Mouse (Mus musculus): ENCODE data around the gene Gzme.
"Not testable (repeated sequence)": the region's sequence is repeated elsewhere in the genome, so short reads cannot be mapped to it uniquely, and the experiment has no call there.

Gene Gzme

GRCm38 (mm10) chr14:56120525-56120924, at the start of gene Gzme:
Gene Gzme, minus strand, starts transcription at chr14:56120625.
- no peak for DNase-seq (ENCODE audit: low spot score)

DNA sequence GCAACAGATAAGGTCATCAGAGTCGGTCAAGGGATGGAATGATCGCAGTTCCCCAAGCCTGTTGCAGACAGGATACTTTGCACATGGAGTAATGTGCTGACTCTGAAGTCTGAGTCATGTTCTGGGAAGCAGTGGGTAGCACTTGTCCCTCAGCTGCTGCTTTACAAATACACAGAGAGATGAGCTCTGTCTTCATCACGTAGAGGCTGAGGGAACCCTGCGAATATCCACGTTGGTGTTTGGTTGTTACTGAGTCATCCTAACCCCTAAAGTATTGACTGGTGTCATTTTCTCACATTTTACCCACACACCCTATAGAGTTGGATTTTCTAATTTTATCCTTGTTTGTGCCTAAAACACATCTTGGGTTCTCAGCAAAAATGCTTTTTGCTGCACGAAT, 47.6 kb upstream of the Gzme start:
- DNase-seq (ENCODE audit: low spot score) = no peak

DNA sequence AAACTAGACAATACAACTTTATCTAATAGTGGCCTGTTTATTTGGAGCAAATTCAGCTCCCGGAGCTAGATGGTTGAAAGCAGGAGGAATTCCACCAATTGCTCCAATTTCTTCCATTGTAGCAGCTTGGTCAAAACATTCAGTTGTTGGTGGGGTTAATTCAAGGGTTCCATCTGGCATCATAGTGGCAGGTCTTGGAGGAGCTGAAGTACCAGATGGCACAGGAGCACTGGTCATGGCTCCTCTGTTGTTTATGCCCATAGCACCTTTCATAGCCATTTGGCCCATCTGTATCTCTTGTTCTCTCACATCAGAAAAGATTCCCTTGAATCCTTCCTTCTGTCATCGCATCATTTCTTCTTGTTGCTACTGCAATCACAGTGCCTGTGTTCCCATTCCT, 41.7 kb upstream of the Gzme start:
- DNase-seq (ENCODE audit: low spot score) = no peak

DNA sequence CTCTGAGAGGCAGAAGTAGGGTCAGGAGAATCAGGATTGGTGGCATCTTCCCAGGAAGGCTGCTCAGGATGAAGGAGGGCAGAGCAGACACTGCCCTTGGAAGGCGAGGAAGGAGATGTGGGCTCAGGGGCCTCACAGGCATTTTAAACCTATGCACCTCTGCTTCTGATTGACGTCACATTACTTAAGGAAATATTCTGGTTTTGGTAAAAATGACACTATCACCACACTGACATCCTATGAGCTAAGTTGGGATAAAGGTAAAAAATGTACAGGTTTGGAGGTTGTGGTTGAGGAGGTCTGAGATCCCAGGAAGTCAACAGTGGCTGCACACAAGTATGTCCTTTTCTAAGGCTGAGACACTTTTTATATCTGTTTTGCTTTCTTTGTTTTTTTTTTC, 39.1 kb upstream of the Gzme start, which contains the start of gene Gzmg:
Gzmg (minus strand) TSS at position 101 of the 400 bp plus-strand sequence.
- DNase-seq (ENCODE audit: low spot score) = not testable (repeated sequence)

GRCm38 (mm10) chr14:56155340-56155739, 34.9 kb upstream of the Gzme start:
- DNase-seq (ENCODE audit: low spot score) = no peak

DNA sequence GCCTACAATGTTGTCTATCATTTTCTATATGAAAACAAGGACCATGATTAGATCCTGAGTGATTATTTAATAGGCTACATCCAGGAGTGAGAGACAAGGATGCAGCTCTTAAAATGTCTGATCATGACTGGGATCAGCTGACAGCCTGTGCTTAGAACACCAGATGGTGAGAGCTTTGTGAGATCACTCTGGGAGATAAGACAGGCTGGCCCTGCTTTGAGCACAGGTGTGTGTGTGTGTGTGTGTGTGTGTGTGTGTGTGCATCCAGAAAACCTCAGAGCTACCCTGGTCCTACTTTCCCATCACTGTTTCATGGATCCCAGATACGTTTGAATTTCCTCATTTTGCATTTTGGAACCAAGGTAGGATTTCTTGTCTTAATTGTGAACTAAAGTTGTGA, 13.2 kb upstream of the Gzme start:
- DNase-seq (ENCODE audit: low spot score) = not testable (repeated sequence)

GRCm38 (mm10) chr14:56132508-56132907, 12.1 kb upstream of the Gzme start, which contains the start of gene Gzmd:
Gene Gzmd, minus strand, starts transcription at chr14:56132608.
- DNase-seq (ENCODE audit: low spot score) = not testable (repeated sequence)

DNA sequence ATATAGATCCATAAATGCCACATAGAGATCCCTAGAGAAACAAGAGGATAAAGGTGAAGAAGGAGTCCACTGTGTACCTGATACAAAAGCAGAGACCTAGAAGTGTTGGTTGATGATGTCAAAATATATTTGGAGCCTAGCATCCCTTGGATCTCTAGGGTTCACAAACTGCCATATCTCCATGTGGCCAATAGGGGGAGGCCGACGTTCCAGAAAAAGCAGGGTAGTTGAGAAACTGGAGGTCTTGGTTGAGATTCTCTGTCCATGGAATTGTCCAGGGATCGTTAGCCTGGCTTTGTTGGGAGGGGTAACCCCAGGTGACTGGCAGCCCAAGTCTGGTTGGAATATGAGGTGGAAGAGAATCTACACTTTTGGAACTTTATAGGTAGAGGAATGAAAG, 7.9 kb upstream of the Gzme start:
- no peak for DNase-seq (ENCODE audit: low spot score)

GRCm38 (mm10) chr14:56123516-56123915, 3.1 kb upstream of the Gzme start:
- DNase-seq (ENCODE audit: low spot score) = no peak

DNA sequence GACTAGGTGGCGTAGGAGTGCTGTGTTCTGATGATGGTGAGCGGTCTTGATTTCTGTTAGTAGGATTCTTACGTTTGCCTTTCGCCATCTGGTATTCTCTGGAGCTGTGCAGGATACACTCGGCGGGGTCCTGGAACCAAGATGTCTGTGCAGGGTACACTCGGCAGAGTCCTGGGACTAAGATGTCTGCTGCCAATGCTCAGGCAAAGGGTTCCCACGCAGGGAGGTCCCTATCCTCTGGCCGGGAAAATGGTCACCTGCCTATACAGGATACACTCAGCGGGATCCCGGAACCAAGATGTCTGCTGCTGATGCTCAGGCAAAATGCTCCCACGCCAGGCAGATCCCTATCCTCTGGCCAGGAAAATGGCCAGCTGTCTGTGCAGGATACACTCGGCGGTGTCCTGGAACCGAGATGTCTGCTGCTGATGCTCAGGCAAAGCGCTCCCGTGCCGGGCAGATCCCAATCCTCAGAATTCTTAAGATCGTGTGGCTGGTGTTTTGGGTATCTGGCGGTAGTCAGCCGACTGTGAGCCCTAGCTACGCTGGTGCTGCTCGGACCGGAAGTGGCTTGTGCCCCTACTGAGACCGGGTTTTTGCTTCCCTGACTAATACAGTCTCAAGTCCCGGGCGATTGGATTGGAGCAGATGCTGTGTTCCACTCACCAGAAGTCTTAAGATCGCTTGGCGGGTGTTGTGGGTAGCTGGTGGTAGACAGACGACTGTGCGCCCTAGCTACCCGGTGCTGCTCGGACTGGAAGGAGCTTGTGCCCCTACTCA, 4.7 kb downstream of the Gzme start:
- DNase-seq (ENCODE audit: low spot score) = not testable (repeated sequence)

DNA sequence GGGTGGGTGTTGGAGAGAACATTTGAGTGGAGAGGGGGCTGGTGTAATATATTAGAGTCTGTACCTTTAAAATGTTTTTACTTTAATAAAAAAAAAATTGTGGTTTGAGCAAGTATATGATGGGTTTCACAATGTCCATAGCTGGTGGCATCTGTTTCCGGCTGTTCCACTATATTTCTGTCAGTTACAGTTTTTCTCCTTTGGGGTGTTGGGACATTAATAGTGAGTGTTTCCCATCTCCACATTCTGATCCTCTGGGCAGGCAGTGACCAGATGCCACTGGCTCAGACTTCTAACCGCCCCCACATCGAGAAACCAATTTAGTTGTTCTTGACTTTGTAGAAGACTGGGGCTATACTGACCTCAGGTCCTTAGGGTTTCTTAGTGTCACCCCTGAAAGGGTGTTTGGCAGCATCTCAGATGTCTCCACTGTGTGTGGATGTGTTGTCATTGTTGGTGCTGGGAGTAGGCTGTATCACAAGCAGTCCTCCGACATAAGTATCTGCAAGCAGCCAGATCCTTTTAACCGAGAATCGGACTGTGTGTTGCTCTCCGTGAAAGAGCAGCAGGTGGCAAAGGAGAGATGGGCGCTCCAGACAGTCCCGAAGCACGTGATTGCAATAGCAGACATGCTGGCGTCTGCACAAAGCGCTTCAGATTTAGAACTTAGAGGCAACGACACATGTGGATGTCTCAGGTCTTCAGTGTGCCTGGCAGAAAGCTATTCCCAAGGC, 14.8 kb downstream of the Gzme start:
- DNase-seq (ENCODE audit: low spot score) = no peak

GRCm38 (mm10) chr14:56105016-56105415, 15.4 kb downstream of the Gzme start:
- DNase-seq (ENCODE audit: low spot score) = no peak

DNA sequence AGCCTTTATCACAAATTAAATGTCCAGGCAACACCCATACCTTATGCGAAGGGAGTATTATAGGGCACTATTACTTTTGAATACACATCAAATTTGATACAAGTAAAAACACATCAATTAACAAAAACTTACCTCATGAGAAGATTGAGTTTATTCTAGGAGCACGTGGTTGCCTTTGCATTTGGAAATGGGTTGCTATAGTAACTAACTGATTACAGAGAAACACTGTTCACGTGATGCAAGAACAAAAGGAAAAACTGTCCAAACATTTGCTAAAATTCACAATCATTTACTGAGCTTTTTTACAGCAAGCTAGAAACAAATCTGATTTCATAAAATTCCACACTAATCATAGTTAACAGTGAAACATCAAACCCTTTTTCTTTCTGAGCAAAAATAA, 17.0 kb downstream of the Gzme start:
- DNase-seq (ENCODE audit: low spot score) = no peak

GRCm38 (mm10) chr14:56102386-56102785, 18.0 kb downstream of the Gzme start, which contains the start of gene Ctsg:
Gene Ctsg, minus strand, starts transcription at chr14:56102574.
- no peak for DNase-seq (ENCODE audit: low spot score)

DNA sequence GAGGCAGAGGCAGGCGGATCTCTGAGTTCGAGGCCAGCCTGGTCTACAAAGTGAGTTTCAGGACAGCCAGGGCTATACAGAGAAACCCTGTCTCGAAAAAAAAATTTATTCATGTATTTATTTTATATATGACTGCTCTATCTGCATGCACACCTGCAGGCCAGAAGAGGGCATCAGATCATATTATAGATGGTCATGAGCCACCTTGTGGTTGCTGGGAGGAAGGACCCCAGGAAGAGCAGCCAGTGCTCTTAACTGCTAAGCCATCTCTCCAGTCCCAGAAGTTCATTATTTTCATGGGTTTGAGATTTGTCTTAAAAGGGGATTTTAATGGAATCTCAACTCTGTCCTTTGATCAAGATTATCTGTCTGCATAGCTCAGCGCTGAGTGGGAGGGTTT, 21.5 kb downstream of the Gzme start:
- no peak for DNase-seq (ENCODE audit: low spot score)

- DNase-seq (ENCODE audit: low spot score) = no peak
Observed at GRCm38 (mm10) chr14:56097597-56097996, 22.8 kb downstream of the Gzme start.

- no peak for DNase-seq (ENCODE audit: low spot score)
Observed at GRCm38 (mm10) chr14:56093353-56093752, 27.1 kb downstream of the Gzme start.

- DNase-seq (ENCODE audit: low spot score) = no peak
Observed at GRCm38 (mm10) chr14:56086711-56087110, 33.7 kb downstream of the Gzme start.

DNA sequence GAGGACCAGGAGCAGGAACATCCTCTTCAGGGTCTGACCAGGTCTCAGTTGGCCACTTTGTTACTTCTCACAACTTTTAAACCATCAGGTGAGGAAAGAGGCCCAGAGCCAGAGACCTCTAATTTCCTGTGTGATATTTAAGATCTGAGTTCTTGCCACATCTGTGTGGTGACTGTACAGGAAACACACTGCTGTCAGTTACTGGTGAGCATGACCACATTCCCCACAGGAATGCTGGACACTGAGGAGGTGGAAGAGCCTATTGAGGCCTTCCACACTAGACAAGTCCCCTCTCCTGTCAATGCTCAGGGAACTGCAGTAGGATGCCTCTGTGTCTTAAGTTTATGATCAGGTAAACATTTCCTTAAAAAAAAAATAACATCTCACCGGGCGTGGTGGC, 35.3 kb downstream of the Gzme start, which contains the start of gene Mcpt8:
Mcpt8 (minus strand) TSS at position 107 of the 400 bp plus-strand sequence.
- DNase-seq (ENCODE audit: low spot score) = no peak

DNA sequence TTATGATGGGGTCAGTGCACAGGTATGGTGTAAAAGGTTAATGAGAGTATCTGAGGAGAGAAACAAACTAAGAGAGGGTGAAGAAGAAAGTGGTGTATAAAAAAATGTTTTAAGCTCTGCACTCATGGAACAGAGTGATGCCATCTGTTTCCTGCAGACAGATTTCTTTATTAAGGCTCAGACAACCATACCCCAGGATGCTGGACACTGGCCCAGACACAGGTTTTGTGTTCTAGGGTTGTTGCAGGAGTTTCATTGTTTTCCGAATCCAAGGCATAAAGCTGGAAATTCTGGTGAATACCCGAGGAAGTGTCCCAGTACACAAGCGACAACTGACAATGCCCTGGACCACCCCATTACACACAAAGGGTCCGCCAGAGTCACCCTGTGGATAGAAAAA, 38.4 kb downstream of the Gzme start:
- DNase-seq (ENCODE audit: low spot score) = no peak
